Mouse (Mus musculus): ENCODE results near the gene Vmn1r24.
"Not testable (repeated sequence)": the region's sequence is repeated elsewhere in the genome, so short reads cannot be mapped to it uniquely, and the experiment has no call there.

Vmn1r24 gene

DNA sequence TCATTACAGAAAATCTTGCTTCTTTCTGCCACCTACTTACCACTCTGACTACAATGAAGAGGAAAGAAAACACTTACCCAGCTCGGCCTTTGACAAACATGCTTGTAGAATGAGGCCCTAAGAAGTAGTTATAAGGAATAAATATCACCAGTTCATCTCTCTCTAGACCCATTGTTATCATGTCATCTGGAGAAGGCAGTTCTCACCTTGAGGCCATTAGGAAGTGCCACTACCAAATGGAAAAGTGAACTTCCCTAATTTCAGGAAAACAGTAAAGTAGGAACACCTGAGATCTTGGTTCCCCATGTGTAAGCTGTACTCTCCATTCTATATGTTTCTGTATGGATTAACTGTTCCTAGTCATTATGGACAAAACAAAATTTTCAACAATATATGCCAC is at the start of gene Vmn1r24:
TSS of gene Vmn1r24 (minus strand) at position 101 of the 400 bp plus-strand sequence.
- DNase-seq (ENCODE audit: low spot score) = not testable (repeated sequence)

DNA sequence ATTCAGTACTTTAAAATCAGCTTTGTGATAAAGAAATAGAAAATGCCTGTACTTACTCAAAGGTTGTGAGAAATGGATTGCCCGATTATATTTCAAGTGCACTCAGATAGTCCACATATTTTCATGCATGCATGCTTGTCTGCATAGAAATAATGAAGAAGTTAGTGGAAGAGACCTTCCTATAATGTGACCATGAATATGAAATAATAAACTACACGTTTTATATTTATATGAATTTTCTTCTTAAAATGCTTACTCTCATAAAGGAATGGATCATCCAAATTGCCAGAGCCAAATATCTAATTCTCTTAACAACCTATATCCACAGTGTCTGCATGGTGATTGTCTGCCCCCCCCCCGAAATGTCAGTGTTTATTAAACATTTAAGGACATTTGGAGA is 19.4 kb upstream of the Vmn1r24 start, which contains the start of gene Vmn1r25:
TSS of gene Vmn1r25 (minus strand) at position 101 of the 400 bp plus-strand sequence.
- DNase-seq (ENCODE audit: low spot score) = no peak

DNA sequence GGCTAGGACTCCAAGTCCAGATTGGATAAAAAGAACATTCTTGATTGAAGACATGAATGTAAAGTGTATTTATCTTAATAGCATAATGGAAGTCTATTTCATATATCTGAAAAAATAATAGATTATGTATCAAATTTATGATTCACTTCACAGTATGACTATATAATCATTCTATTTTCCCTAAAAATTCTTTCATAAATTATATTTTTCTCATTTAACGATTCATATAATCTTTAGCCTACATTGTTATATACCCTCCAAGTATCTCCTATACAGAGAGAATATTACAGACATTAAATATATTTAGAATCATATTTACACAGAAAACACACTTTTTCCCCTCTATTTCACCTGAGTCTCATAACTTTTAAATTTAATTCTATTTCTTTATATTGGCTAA is 34.6 kb downstream of the Vmn1r24 start, which contains the start of gene Vmn1r23:
TSS of gene Vmn1r23 (minus strand) at position 101 of the 400 bp plus-strand sequence.
- no peak for DNase-seq (ENCODE audit: low spot score)

DNA sequence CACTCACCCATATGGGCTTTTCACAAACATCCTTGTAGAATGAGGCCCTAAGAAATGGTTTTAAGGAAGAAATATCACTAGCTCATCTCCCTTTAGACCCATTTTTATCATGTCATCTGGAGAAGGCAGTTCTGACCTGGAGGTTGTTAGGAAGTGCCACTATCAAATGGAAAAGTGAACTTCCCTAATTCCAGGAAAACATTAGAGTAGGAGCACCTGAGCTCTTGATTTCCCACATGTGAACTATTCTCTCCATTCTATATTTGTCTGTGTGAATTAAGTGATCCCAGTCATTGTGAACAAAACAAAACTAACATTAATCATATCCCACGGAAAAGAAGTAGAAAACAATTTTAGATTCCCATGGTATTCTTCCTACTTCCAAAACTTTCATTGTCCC is 53.4 kb downstream of the Vmn1r24 start, which contains the start of gene Vmn1r22:
TSS of gene Vmn1r22 (minus strand) at position 101 of the 400 bp plus-strand sequence.
- no peak for DNase-seq (ENCODE audit: low spot score)
